Mouse (Mus musculus) midbrain, embryonic 16.5 days (tissue): ENCODE measurements around the gene Ivns1abp. TPM values are rescaled to one million over a fixed set of nuclear protein-coding genes. Genes with fewer than 3 reads are reported as not detected.

Source experiments
- ATAC-seq: fragments of 200-750 bp; cut with Nextera tagmentation; 2 replicates; pipeline ENCODE4 v1.8.0; 2017; ENCODE audit warnings: moderate TSS enrichment
- H3K27ac ChIP-seq: fragments of 300-500 bp; sonication (generic); 2 replicates; pipeline ENCODE4 v1.5.1; 2014; ENCODE audit warnings: mild to moderate bottlenecking, low read length, mixed read lengths
- H3K27me3 ChIP-seq: fragments of 300-500 bp; sonication (generic); 2 replicates; pipeline ENCODE4 v1.6.1; 2014; ENCODE audit warnings: low read depth, low read length, mixed read lengths; ENCODE audit not compliant: control insufficient read depth, insufficient read depth
- H3K36me3 ChIP-seq: fragments of 300-500 bp; sonication (generic); 2 replicates; pipeline ENCODE4 v1.6.1; 2014; ENCODE audit warnings: mild to moderate bottlenecking, low read length, moderate library complexity, mixed read lengths; ENCODE audit not compliant: control insufficient read depth, insufficient read depth
- H3K4me1 ChIP-seq: fragments of 300-500 bp; sonication (generic); 2 replicates; pipeline ENCODE4 v1.6.1; 2014; ENCODE audit warnings: mild to moderate bottlenecking, low read length, mixed read lengths; ENCODE audit not compliant: control insufficient read depth, insufficient read depth
- H3K4me2 ChIP-seq: fragments of 300-500 bp; sonication (generic); 2 replicates; pipeline ENCODE4 v1.6.1; 2014; ENCODE audit warnings: mild to moderate bottlenecking, low read length, mixed read lengths
- H3K4me3 ChIP-seq: fragments of 300-500 bp; sonication (generic); 2 replicates; pipeline ENCODE4 v1.5.1; 2014; ENCODE audit warnings: low read depth, mild to moderate bottlenecking, low read length, moderate library complexity, mixed read lengths
- H3K9ac ChIP-seq: fragments of 300-500 bp; sonication (generic); 2 replicates; pipeline ENCODE4 v1.6.1; 2014; ENCODE audit warnings: low read depth, low read length, mixed read lengths
- H3K9me3 ChIP-seq: fragments of 300-500 bp; sonication (generic); replicated peaks from 2 replicates; pipeline ENCODE4 v1.6.1; 2014; ENCODE audit warnings: mild to moderate bottlenecking, low read length, mixed read lengths; ENCODE audit not compliant: control insufficient read depth, poor library complexity, severe bottlenecking
- WGBS: fragments of 180-500 bp; shearing (Covaris S2); extraction: QIAGEN DNeasy Blood & Tissue Kit; methylation state at CpG from one replicate; pipeline ENCODE4 v1.1.7; 2014; 5-methylcytosine and 5-hydroxymethylcytosine counted together
- polyA plus RNA-seq: library from polyadenylated mRNA; unstranded; fragments of >200 nt; fragmentation: Nextera tagmentation; extraction: Ambion mirVana; gene quantifications from 2 replicates; pipeline ENCODE4 v1.2.1, GENCODE M21; 2015

Gene Ivns1abp
- polyA plus RNA-seq, 1 experiment from 2014 or later, result 260 TPM

GRCm38 (mm10) chr1:151368444-151368843, 24.2 kb downstream of the Ivns1abp start:
- no peaks in the 10 kb centered on the region for H3K4me1 ChIP-seq
- no peak for ATAC-seq
- no peak overlapping the region for H3K27ac ChIP-seq
- H3K4me3 ChIP-seq, result no peak overlapping the region
- no peaks in the 10 kb centered on the region for H3K9me3 ChIP-seq
- peaks cover 14% of the 10 kb centered on the region for H3K36me3 ChIP-seq
- no peak overlapping the region for H3K9ac ChIP-seq
- 95% methylated on average over 3 of the region's 3 CpGs for WGBS
- no peaks in the 10 kb centered on the region for H3K27me3 ChIP-seq
- H3K4me2 ChIP-seq, result no peak overlapping the region

GRCm38 (mm10) chr1:151370573-151370972, 26.3 kb downstream of the Ivns1abp start:
- no peaks in the 10 kb centered on the region for H3K27me3 ChIP-seq
- H3K4me3 ChIP-seq, result no peak overlapping the region
- H3K27ac ChIP-seq, result no peak overlapping the region
- 92% methylated on average over 3 of the region's 3 CpGs for WGBS
- no peak for ATAC-seq
- H3K4me2 ChIP-seq, result no peak overlapping the region
- H3K9me3 ChIP-seq, result no peaks in the 10 kb centered on the region
- no peaks in the 10 kb centered on the region for H3K4me1 ChIP-seq
- H3K36me3 ChIP-seq, result peaks cover 5% of the 10 kb centered on the region
- no peak overlapping the region for H3K9ac ChIP-seq

GRCm38 (mm10) chr1:151371543-151371942, 27.3 kb downstream of the Ivns1abp start:
- 92% methylated on average over 5 of the region's 5 CpGs for WGBS
- no peaks in the 10 kb centered on the region for H3K27me3 ChIP-seq
- no peak overlapping the region for H3K9ac ChIP-seq
- H3K36me3 ChIP-seq, result peaks cover 2% of the 10 kb centered on the region; the same call in 1 of the 2 replicates
- no peaks in the 10 kb centered on the region for H3K4me1 ChIP-seq
- H3K9me3 ChIP-seq, result no peaks in the 10 kb centered on the region
- H3K4me2 ChIP-seq, result no peak overlapping the region
- ATAC-seq, result no peak
- no peak overlapping the region for H3K4me3 ChIP-seq
- no peak overlapping the region for H3K27ac ChIP-seq

GRCm38 (mm10) chr1:151372823-151373222, 28.5 kb downstream of the Ivns1abp start:
- Histone ChIP-seq H3K4me1 (no peaks in the 10 kb centered on the region), H3K9me3 (no peaks in the 10 kb centered on the region), H3K9ac (no peak overlapping the region), H3K4me2 (no peak overlapping the region), H3K27ac (no peak overlapping the region), H3K4me3 (no peak overlapping the region), H3K36me3 (peaks cover 4% of the 10 kb centered on the region; the same call in 1 of the 2 replicates), H3K27me3 (no peaks in the 10 kb centered on the region)
- no peak for ATAC-seq
- WGBS, result 94% methylated on average over 1 of the region's 1 CpGs

- 83% methylated on average over 3 of the region's 3 CpGs for WGBS
- Histone ChIP-seq H3K4me3 (no peak overlapping the region), H3K4me2 (no peak overlapping the region), H3K27me3 (no peaks in the 10 kb centered on the region), H3K36me3 (peaks cover 2% of the 10 kb centered on the region; the same call in 1 of the 2 replicates), H3K27ac (no peak overlapping the region), H3K9me3 (no peaks in the 10 kb centered on the region), H3K9ac (no peak overlapping the region), H3K4me1 (no peaks in the 10 kb centered on the region)
- ATAC-seq, result no peak
These were observed 33.1 kb downstream of the Ivns1abp start for GRCm38 (mm10) chr1:151377353-151377752.

GRCm38 (mm10) chr1:151390029-151390428, 45.8 kb downstream of the Ivns1abp start:
- Histone ChIP-seq H3K4me3 (no peak overlapping the region), H3K27me3 (no peaks in the 10 kb centered on the region), H3K27ac (no peak overlapping the region), H3K4me1 (no peaks in the 10 kb centered on the region), H3K36me3 (0 out of 2 replicates have a peak, but pooled peaks cover 2% of the 10 kb centered on the region), H3K9me3 (no peaks in the 10 kb centered on the region), H3K4me2 (no peak overlapping the region), H3K9ac (no peak overlapping the region)
- WGBS, result 96% methylated on average over 1 of the region's 1 CpGs
- no peak for ATAC-seq

- Histone ChIP-seq H3K4me1 (no peaks in the 10 kb centered on the region), H3K9ac (no peak overlapping the region)
- ATAC-seq, result no peak
These were observed 65.5 kb downstream of the Ivns1abp start for GRCm38 (mm10) chr1:151409827-151410226.

More at GRCm38 (mm10) chr1:151409827-151410226, 65.5 kb downstream of the Ivns1abp start:
- no peak overlapping the region for H3K4me3 ChIP-seq
- no peaks in the 10 kb centered on the region for H3K27me3 ChIP-seq
- H3K36me3 ChIP-seq, result no peaks in the 10 kb centered on the region
- WGBS, result 96% methylated on average over 3 of the region's 3 CpGs
- H3K9me3 ChIP-seq, result no peaks in the 10 kb centered on the region
- H3K4me2 ChIP-seq, result no peak overlapping the region
- no peak overlapping the region for H3K27ac ChIP-seq

Other genes with a start within 250 kb of the Ivns1abp start
- gene Gm47985, start 161.9 kb upstream of the Ivns1abp start, polyA plus RNA-seq, result not detected in 2 replicates
- not detected in 2 replicates for gene Gm8947, start 152.1 kb upstream of the Ivns1abp start, polyA plus RNA-seq
- not detected in 2 replicates for gene Gm47995, start 146.0 kb upstream of the Ivns1abp start, polyA plus RNA-seq
- not detected in 2 replicates for gene 3110040M04Rik, start 140.4 kb upstream of the Ivns1abp start, polyA plus RNA-seq
- gene Gm47996, start 134.3 kb upstream of the Ivns1abp start, polyA plus RNA-seq, result not detected in 2 replicates
- gene Swt1, start 84.0 kb downstream of the Ivns1abp start, polyA plus RNA-seq, result 12.9 and 14.3 TPM in 2 replicates
- 43.8 and 45.7 TPM in 2 replicates for gene Trmt1l, start 84.1 kb downstream of the Ivns1abp start, polyA plus RNA-seq
- 106 and 118 TPM in 2 replicates for gene Rnf2, start 156.5 kb downstream of the Ivns1abp start, polyA plus RNA-seq
- gene Fam129a, start 226.7 kb downstream of the Ivns1abp start, polyA plus RNA-seq, result 0.70 and 1.0 TPM in 2 replicates